Mouse (Mus musculus) common myeloid progenitor, adult 5-6 weeks (primary cell): Measurements from ENCODE around the gene Pradc1. TPM values are rescaled to one million over a fixed set of nuclear protein-coding genes. Genes with fewer than 3 reads are reported as not detected.
"Not testable (repeated sequence)": the region's sequence is repeated elsewhere in the genome, so short reads cannot be mapped to it uniquely, and the experiment has no call there.

Source experiments
- ATAC-seq: replicated peaks from 2 replicates; pipeline ENCODE4 v1.8.0; 2016; ENCODE audit warnings: low read depth, mild to moderate bottlenecking, moderate TSS enrichment, inconsistent platforms; ENCODE audit not compliant: poor library complexity, severe bottlenecking
- total RNA-seq: library from RNA; stranded (forward); fragments of 200-1000, 187-1606 nt; gene quantifications from 2 replicates; pipeline ENCODE4 v1.2.3, GENCODE M21; 2017

Gene Pradc1
- total RNA-seq, 1 experiment from 2014 or later: 7.7 TPM

- ATAC-seq: no peak
These were observed 1.0 kb upstream of the Pradc1 start for GRCm38 (mm10) chr6:85452816-85453215.

- peak; percentile 4; the same call in 1 of the 2 replicates for ATAC-seq
These were observed 568 bp upstream of the Pradc1 start for GRCm38 (mm10) chr6:85452411-85452665.

GRCm38 (mm10) chr6:85450697-85451663, 790 bp downstream of the Pradc1 start, which contains the start of gene Cct7:
TSS of gene Cct7 (plus strand) at chr6:85451514.
- peak; percentile 83 for ATAC-seq

- not testable (repeated sequence) for ATAC-seq
These were observed 1.6 kb downstream of the Pradc1 start for GRCm38 (mm10) chr6:85450140-85450539.

GRCm38 (mm10) chr6:85447351-85447750, 4.4 kb downstream of the Pradc1 start:
- ATAC-seq: no peak

GRCm38 (mm10) chr6:85445286-85445685, 6.5 kb downstream of the Pradc1 start:
- ATAC-seq: no peak

- no peak for ATAC-seq
These were observed 7.4 kb downstream of the Pradc1 start for GRCm38 (mm10) chr6:85444266-85444965.

GRCm38 (mm10) chr6:85443488-85444233, 8.1 kb downstream of the Pradc1 start:
- ATAC-seq: no peak

- ATAC-seq: no peak
These were observed 10.6 kb downstream of the Pradc1 start for GRCm38 (mm10) chr6:85441142-85441541.

GRCm38 (mm10) chr6:85436631-85437030, 15.1 kb downstream of the Pradc1 start:
- ATAC-seq: no peak

GRCm38 (mm10) chr6:85436204-85436603, 15.6 kb downstream of the Pradc1 start:
- ATAC-seq: peak; percentile 56

GRCm38 (mm10) chr6:85433865-85434264, 17.9 kb downstream of the Pradc1 start:
- ATAC-seq: 0 out of 2 replicates have a peak, but pooled peaks have one; percentile 29

- ATAC-seq: peak; percentile 96
These were observed 19.8 kb downstream of the Pradc1 start, which contains the start of gene Smyd5 for GRCm38 (mm10) chr6:85431842-85432431. TSS of gene Smyd5 (plus strand) at chr6:85431989.

- peak; percentile 11; the same call in 1 of the 2 replicates for ATAC-seq
These were observed 20.4 kb downstream of the Pradc1 start for GRCm38 (mm10) chr6:85431274-85431841.

GRCm38 (mm10) chr6:85423836-85424379, 27.9 kb downstream of the Pradc1 start, which contains the start of gene Noto:
TSS of gene Noto (plus strand) at chr6:85423886.
- no peak for ATAC-seq

- ATAC-seq: no peak
These were observed 32.6 kb downstream of the Pradc1 start for GRCm38 (mm10) chr6:85419150-85419549.

GRCm38 (mm10) chr6:85415829-85416228, 35.9 kb downstream of the Pradc1 start:
- no peak for ATAC-seq

- ATAC-seq: peak; percentile 81
These were observed 40.9 kb downstream of the Pradc1 start for GRCm38 (mm10) chr6:85410771-85411273.

- ATAC-seq: no peak
These were observed 42.8 kb downstream of the Pradc1 start for GRCm38 (mm10) chr6:85409003-85409402.
